Mouse (Mus musculus): ENCODE data around the gene Grk5. TPM values are rescaled to one million over a fixed set of nuclear protein-coding genes. Genes with fewer than 3 reads are reported as not detected.

Gene Grk5
- polyA plus RNA-seq, 1 experiment from 2014 or later, result 2.7 TPM

GRCm38 (mm10) chr19:61048646-61049045 lies 159.1 kb downstream of the Grk5 start:
- no peaks in the 10 kb centered on the region for H3K9me3 ChIP-seq
- H3K36me3 ChIP-seq, result no peaks in the 10 kb centered on the region
- no peak for ATAC-seq (ENCODE audit: insufficient number of reproducible peaks, insufficient read depth, low FRiP score, low TSS enrichment)
- no peak overlapping the region for H3K9ac ChIP-seq
- H3K4me1 ChIP-seq, result no peaks in the 10 kb centered on the region
- H3K4me2 ChIP-seq (replicated peaks), result no peak overlapping the region
- no peak overlapping the region for H3K4me3 ChIP-seq
- WGBS, result 86% methylated on average over 2 of the region's 2 CpGs
- no peak overlapping the region for H3K27ac ChIP-seq
- no peaks in the 10 kb centered on the region for H3K27me3 ChIP-seq

- no peaks in the 10 kb centered on the region for H3K36me3 ChIP-seq
- H3K27ac ChIP-seq, result no peak overlapping the region
- H3K9ac ChIP-seq, result no peak overlapping the region
- H3K27me3 ChIP-seq, result no peaks in the 10 kb centered on the region
- H3K4me1 ChIP-seq, result no peaks in the 10 kb centered on the region
- no peak overlapping the region for H3K4me3 ChIP-seq
- H3K9me3 ChIP-seq, result no peaks in the 10 kb centered on the region
- H3K4me2 ChIP-seq (replicated peaks), result no peak overlapping the region
- 55% methylated on average over 1 of the region's 1 CpGs for WGBS
- no peak for ATAC-seq (ENCODE audit: insufficient number of reproducible peaks, insufficient read depth, low FRiP score, low TSS enrichment)
Measured at GRCm38 (mm10) chr19:61049413-61049812, 159.9 kb downstream of the Grk5 start.

GRCm38 (mm10) chr19:61051151-61051550 lies 161.6 kb downstream of the Grk5 start:
- WGBS, result 95% methylated on average over 1 of the region's 1 CpGs
- Histone ChIP-seq H3K36me3 (no peaks in the 10 kb centered on the region), H3K27ac (no peak overlapping the region), H3K9me3 (no peaks in the 10 kb centered on the region), H3K9ac (no peak overlapping the region), H3K27me3 (no peaks in the 10 kb centered on the region), H3K4me1 (no peaks in the 10 kb centered on the region), H3K4me2 (replicated peaks) (no peak overlapping the region), H3K4me3 (no peak overlapping the region)
- no peak for ATAC-seq (ENCODE audit: insufficient number of reproducible peaks, insufficient read depth, low FRiP score, low TSS enrichment)

GRCm38 (mm10) chr19:61052008-61052407 lies 162.5 kb downstream of the Grk5 start:
- no peaks in the 10 kb centered on the region for H3K9me3 ChIP-seq
- H3K27me3 ChIP-seq, result no peaks in the 10 kb centered on the region
- no peak overlapping the region for H3K4me2 ChIP-seq (replicated peaks)
- H3K4me3 ChIP-seq, result no peak overlapping the region
- H3K4me1 ChIP-seq, result no peaks in the 10 kb centered on the region
- no peak for ATAC-seq (ENCODE audit: insufficient number of reproducible peaks, insufficient read depth, low FRiP score, low TSS enrichment)
- no peak overlapping the region for H3K27ac ChIP-seq
- H3K36me3 ChIP-seq, result no peaks in the 10 kb centered on the region
- no peak overlapping the region for H3K9ac ChIP-seq

GRCm38 (mm10) chr19:61052786-61053185 lies 163.2 kb downstream of the Grk5 start:
- no peaks in the 10 kb centered on the region for H3K9me3 ChIP-seq
- H3K36me3 ChIP-seq, result no peaks in the 10 kb centered on the region
- no peak overlapping the region for H3K9ac ChIP-seq
- no peaks in the 10 kb centered on the region for H3K27me3 ChIP-seq
- no peak overlapping the region for H3K4me3 ChIP-seq
- no peak for ATAC-seq (ENCODE audit: insufficient number of reproducible peaks, insufficient read depth, low FRiP score, low TSS enrichment)
- H3K4me1 ChIP-seq, result 0 out of 2 replicates have a peak, but pooled peaks cover 5% of the 10 kb centered on the region
- no peak overlapping the region for H3K27ac ChIP-seq
- no peak overlapping the region for H3K4me2 ChIP-seq (replicated peaks)

GRCm38 (mm10) chr19:61056783-61057410 lies 167.3 kb downstream of the Grk5 start:
- Histone ChIP-seq H3K4me3 (no peak overlapping the region), H3K9me3 (no peaks in the 10 kb centered on the region), H3K36me3 (no peaks in the 10 kb centered on the region), H3K27me3 (no peaks in the 10 kb centered on the region), H3K9ac (no peak overlapping the region), H3K4me1 (0 out of 2 replicates have a peak, but pooled peaks cover 6% of the 10 kb centered on the region), H3K4me2 (replicated peaks) (no peak overlapping the region), H3K27ac (no peak overlapping the region)
- no peak for ATAC-seq (ENCODE audit: insufficient number of reproducible peaks, insufficient read depth, low FRiP score, low TSS enrichment)
- 52% methylated on average over 5 of the region's 5 CpGs for WGBS

GRCm38 (mm10) chr19:61057581-61057980 lies 168.0 kb downstream of the Grk5 start:
- H3K4me1 ChIP-seq, result 0 out of 2 replicates have a peak, but pooled peaks cover 6% of the 10 kb centered on the region
- H3K27me3 ChIP-seq, result no peaks in the 10 kb centered on the region
- no peak overlapping the region for H3K4me3 ChIP-seq
- no peak for ATAC-seq (ENCODE audit: insufficient number of reproducible peaks, insufficient read depth, low FRiP score, low TSS enrichment)
- no peaks in the 10 kb centered on the region for H3K9me3 ChIP-seq
- no peak overlapping the region for H3K9ac ChIP-seq
- WGBS, result 14% methylated on average over 3 of the region's 3 CpGs
- no peak overlapping the region for H3K4me2 ChIP-seq (replicated peaks)
- H3K36me3 ChIP-seq, result no peaks in the 10 kb centered on the region
- no peak overlapping the region for H3K27ac ChIP-seq

GRCm38 (mm10) chr19:61064386-61064785 lies 174.8 kb downstream of the Grk5 start:
- no peak overlapping the region for H3K9ac ChIP-seq
- no peaks in the 10 kb centered on the region for H3K27me3 ChIP-seq
- no peaks in the 10 kb centered on the region for H3K36me3 ChIP-seq
- H3K4me1 ChIP-seq, result no peaks in the 10 kb centered on the region
- H3K27ac ChIP-seq, result no peak overlapping the region
- H3K9me3 ChIP-seq, result no peaks in the 10 kb centered on the region
- 89% methylated on average over 3 of the region's 3 CpGs for WGBS
- H3K4me2 ChIP-seq (replicated peaks), result no peak overlapping the region
- ATAC-seq (ENCODE audit: insufficient number of reproducible peaks, insufficient read depth, low FRiP score, low TSS enrichment), result no peak
- no peak overlapping the region for H3K4me3 ChIP-seq

- WGBS, result 71% methylated on average over 1 of the region's 1 CpGs
- H3K27ac ChIP-seq, result no peak overlapping the region
- H3K4me1 ChIP-seq, result no peaks in the 10 kb centered on the region
Measured at GRCm38 (mm10) chr19:61065011-61065410, 175.5 kb downstream of the Grk5 start.

GRCm38 (mm10) chr19:61078622-61079021 lies 189.1 kb downstream of the Grk5 start:
- no peak overlapping the region for H3K27ac ChIP-seq
- 89% methylated on average over 3 of the region's 3 CpGs for WGBS
- H3K4me2 ChIP-seq (replicated peaks), result no peak overlapping the region
- H3K27me3 ChIP-seq, result no peaks in the 10 kb centered on the region
- no peak overlapping the region for H3K9ac ChIP-seq
- no peak for ATAC-seq (ENCODE audit: insufficient number of reproducible peaks, insufficient read depth, low FRiP score, low TSS enrichment)
- no peak overlapping the region for H3K4me3 ChIP-seq
- peaks cover 3% of the 10 kb centered on the region; the same call in 1 of the 2 replicates for H3K36me3 ChIP-seq
- no peaks in the 10 kb centered on the region for H3K9me3 ChIP-seq
- H3K4me1 ChIP-seq, result no peaks in the 10 kb centered on the region

More at GRCm38 (mm10) chr19:61065011-61065410, 175.5 kb downstream of the Grk5 start:
- no peaks in the 10 kb centered on the region for H3K9me3 ChIP-seq
- H3K4me3 ChIP-seq, result no peak overlapping the region
- ATAC-seq (ENCODE audit: insufficient number of reproducible peaks, insufficient read depth, low FRiP score, low TSS enrichment), result no peak
- H3K9ac ChIP-seq, result no peak overlapping the region
- H3K36me3 ChIP-seq, result no peaks in the 10 kb centered on the region
- no peak overlapping the region for H3K4me2 ChIP-seq (replicated peaks)
- H3K27me3 ChIP-seq, result no peaks in the 10 kb centered on the region

GRCm38 (mm10) chr19:61080251-61080749 lies 190.8 kb downstream of the Grk5 start:
- Histone ChIP-seq H3K27me3 (no peaks in the 10 kb centered on the region), H3K4me3 (no peak overlapping the region), H3K9ac (no peak overlapping the region), H3K4me1 (no peaks in the 10 kb centered on the region), H3K9me3 (no peaks in the 10 kb centered on the region), H3K27ac (no peak overlapping the region), H3K36me3 (peaks cover 3% of the 10 kb centered on the region; the same call in 1 of the 2 replicates), H3K4me2 (replicated peaks) (no peak overlapping the region)
- ATAC-seq (ENCODE audit: insufficient number of reproducible peaks, insufficient read depth, low FRiP score, low TSS enrichment), result no peak
- 93% methylated on average over 5 of the region's 5 CpGs for whole genome bisulfite sequencing

GRCm38 (mm10) chr19:61083006-61083405 lies 193.5 kb downstream of the Grk5 start:
- H3K4me3 ChIP-seq, result no peak overlapping the region

More at GRCm38 (mm10) chr19:61083006-61083405, 193.5 kb downstream of the Grk5 start:
- 92% methylated on average over 8 of the region's 8 CpGs for WGBS
- no peak overlapping the region for H3K4me2 ChIP-seq (replicated peaks)
- peaks cover 3% of the 10 kb centered on the region; the same call in 1 of the 2 replicates for H3K36me3 ChIP-seq
- H3K9ac ChIP-seq, result no peak overlapping the region
- no peaks in the 10 kb centered on the region for H3K9me3 ChIP-seq
- no peaks in the 10 kb centered on the region for H3K27me3 ChIP-seq
- no peak overlapping the region for H3K27ac ChIP-seq
- ATAC-seq (ENCODE audit: insufficient number of reproducible peaks, insufficient read depth, low FRiP score, low TSS enrichment), result no peak
- no peaks in the 10 kb centered on the region for H3K4me1 ChIP-seq
